Mouse (Mus musculus) intestine, postnatal 0 days (tissue): Measurements from ENCODE around the gene Ryr1. TPM values are rescaled to one million over a fixed set of nuclear protein-coding genes. Genes with fewer than 3 reads are reported as not detected.
A peak's percentile ranks its signal among the peaks of the same experiment; 100 is the strongest.

Experiments
- ATAC-seq: fragments of 200-750 bp; cut with Nextera tagmentation; 2 replicates; pipeline ENCODE4 v1.8.0; 2017; ENCODE audit warnings: mild to moderate bottlenecking, moderate TSS enrichment, moderate library complexity
- H3K27ac ChIP-seq: fragments of 300-500 bp; sonication (generic); 2 replicates; pipeline ENCODE4 v1.5.1; 2014; ENCODE audit warnings: mild to moderate bottlenecking, low read depth, low read length, moderate library complexity
- H3K27me3 ChIP-seq: fragments of 300-500 bp; sonication (generic); replicated peaks from 2 replicates; pipeline ENCODE4 v1.6.1; 2014; ENCODE audit warnings: low read length, mixed read lengths; ENCODE audit not compliant: control insufficient read depth, insufficient read depth
- H3K36me3 ChIP-seq: fragments of 300-500 bp; sonication (generic); 2 replicates; pipeline ENCODE4 v1.6.1; 2014; ENCODE audit warnings: mild to moderate bottlenecking, moderate library complexity; ENCODE audit not compliant: control insufficient read depth, insufficient read depth
- H3K4me1 ChIP-seq: fragments of 300-500 bp; sonication (generic); replicated peaks from 2 replicates; pipeline ENCODE4 v1.6.1; 2014; ENCODE audit warnings: antibody characterized with exemption, low read length, mixed read lengths; ENCODE audit not compliant: control insufficient read depth, insufficient read depth
- H3K4me2 ChIP-seq: fragments of 300-500 bp; sonication (generic); replicated peaks from 2 replicates; pipeline ENCODE4 v1.6.1; 2014; ENCODE audit warnings: low read depth, mild to moderate bottlenecking, moderate library complexity
- H3K4me3 ChIP-seq: fragments of 300-500 bp; sonication (generic); 2 replicates; pipeline ENCODE4 v1.5.1; 2014; ENCODE audit warnings: low read depth, low read length
- H3K9ac ChIP-seq: fragments of 300-500 bp; sonication (generic); 2 replicates; pipeline ENCODE4 v1.6.1; 2014; ENCODE audit warnings: mild to moderate bottlenecking, low read depth, low read length
- H3K9me3 ChIP-seq: fragments of 300-500 bp; sonication (generic); 2 replicates; pipeline ENCODE4 v1.6.1; 2016; ENCODE audit warnings: mixed run types; ENCODE audit not compliant: control insufficient read depth
- CTCF ChIP-seq: sonication (generic); IDR thresholded peaks from 2 replicates; pipeline ENCODE4 v1.5.1; 2016; ENCODE audit warnings: low read depth, mild to moderate bottlenecking, control low read depth, antibody characterized with exemption, moderate library complexity
- WGBS: fragments of 180-500 bp; shearing (Covaris S2); extraction: QIAGEN DNeasy Blood & Tissue Kit; methylation state at CpG from one replicate; pipeline ENCODE4 v1.1.7; 2014; 5-methylcytosine and 5-hydroxymethylcytosine counted together
- polyA plus RNA-seq: library from polyadenylated mRNA; unstranded; fragments of >200 nt; fragmentation: Nextera tagmentation; extraction: Ambion mirVana; gene quantifications from 2 replicates; pipeline ENCODE4 v1.2.1, GENCODE M21; 2015

Ryr1 gene
- polyA plus RNA-seq, 1 experiment from 2014 or later = 0.43 TPM

DNA sequence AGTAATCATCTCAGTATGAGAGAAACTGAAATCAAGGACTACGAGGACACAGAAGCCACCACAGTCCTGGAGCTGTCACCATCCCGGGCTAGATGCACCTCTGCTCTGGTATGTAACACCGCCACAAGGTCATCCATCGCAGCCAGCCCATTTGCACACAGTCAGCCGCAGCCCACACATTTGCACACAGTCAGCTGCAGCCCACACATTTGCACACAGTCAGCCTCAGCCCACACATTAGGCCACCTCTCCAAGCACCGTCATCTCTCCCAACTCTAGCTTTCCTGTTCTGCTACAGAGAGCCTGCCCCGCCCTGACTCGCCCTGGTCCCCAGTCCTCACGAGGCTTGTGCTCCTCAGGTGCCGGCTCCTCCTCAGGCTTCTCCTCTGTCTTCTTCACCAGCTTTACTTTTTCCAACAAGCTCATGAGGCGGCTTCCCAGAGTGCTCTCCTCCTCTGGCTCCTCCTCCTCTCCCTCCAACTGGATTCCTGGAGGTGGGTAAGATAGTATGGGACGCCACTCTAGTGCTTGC is 45.5 kb downstream of the Ryr1 start:
- H3K9me3 ChIP-seq = no peaks in the 10 kb centered on the region

DNA sequence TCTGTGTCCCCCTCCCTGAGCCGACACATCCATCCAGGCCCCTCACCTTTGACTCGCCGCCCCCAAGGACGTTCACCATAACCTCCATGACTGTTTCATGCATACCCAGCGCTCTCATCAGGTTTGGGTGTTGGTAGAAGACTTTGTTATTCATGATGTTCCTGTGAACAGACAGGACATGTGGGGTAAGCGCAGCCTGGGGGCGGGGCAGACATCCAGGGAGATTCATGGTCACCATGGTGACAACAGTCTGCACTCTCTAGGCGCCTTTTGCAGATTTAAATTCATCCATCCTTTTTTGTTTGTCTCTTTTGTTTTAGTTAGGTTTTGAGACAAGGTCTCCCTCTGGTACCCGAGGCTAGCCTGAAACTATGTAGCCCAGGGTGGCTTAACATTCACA is 48.0 kb downstream of the Ryr1 start:
- no peak overlapping the region for H3K4me2 ChIP-seq
- H3K27me3 ChIP-seq = no peaks in the 10 kb centered on the region; the same call in 1 of the 2 replicates
- no peak for TF ChIP-seq CTCF
- no peaks in the 10 kb centered on the region for H3K36me3 ChIP-seq
- H3K9me3 ChIP-seq = no peaks in the 10 kb centered on the region
- H3K4me1 ChIP-seq = no peaks in the 10 kb centered on the region
- WGBS = 81% methylated on average over 9 of the region's 9 CpGs
- no peak overlapping the region for H3K9ac ChIP-seq
- no peak overlapping the region for H3K4me3 ChIP-seq
- H3K27ac ChIP-seq = no peak overlapping the region
- ATAC-seq = no peak

More for the DNA sequence above, 45.5 kb downstream of the Ryr1 start:
- Histone ChIP-seq H3K36me3 (no peaks in the 10 kb centered on the region), H3K4me2 (no peak overlapping the region), H3K4me3 (no peak overlapping the region), H3K9ac (no peak overlapping the region), H3K27ac (no peak overlapping the region), H3K4me1 (no peaks in the 10 kb centered on the region), H3K27me3 (no peaks in the 10 kb centered on the region)
- no peak for ATAC-seq
- 60% methylated on average over 12 of the region's 12 CpGs for WGBS
- TF ChIP-seq CTCF = no peak

DNA sequence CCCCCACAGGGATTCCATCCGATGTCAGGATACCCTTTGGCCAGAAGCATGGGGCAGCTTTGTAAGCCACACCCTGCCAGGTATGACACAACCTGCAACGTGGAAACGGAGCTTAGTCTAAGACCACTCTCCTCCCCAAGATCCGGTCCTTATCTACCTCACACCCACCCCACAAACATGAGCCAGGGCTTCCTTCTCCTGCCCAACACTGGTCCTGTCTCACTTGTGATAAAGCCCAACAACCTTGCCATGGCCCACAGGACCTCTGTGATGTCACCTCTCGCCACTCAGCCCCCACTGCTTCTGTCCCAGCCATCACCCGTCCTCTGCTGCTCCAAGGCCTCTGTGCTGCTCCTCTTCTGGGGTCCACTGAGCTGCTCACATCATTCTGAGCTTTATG is 49.8 kb downstream of the Ryr1 start:
- Histone ChIP-seq H3K27me3 (peaks cover 4% of the 10 kb centered on the region), H3K27ac (no peak overlapping the region), H3K9ac (no peak overlapping the region), H3K4me1 (no peaks in the 10 kb centered on the region), H3K4me3 (no peak overlapping the region), H3K4me2 (no peak overlapping the region), H3K36me3 (no peaks in the 10 kb centered on the region), H3K9me3 (no peaks in the 10 kb centered on the region)
- TF ChIP-seq CTCF = no peak
- WGBS = 70% methylated on average over 6 of the region's 6 CpGs
- no peak for ATAC-seq

DNA sequence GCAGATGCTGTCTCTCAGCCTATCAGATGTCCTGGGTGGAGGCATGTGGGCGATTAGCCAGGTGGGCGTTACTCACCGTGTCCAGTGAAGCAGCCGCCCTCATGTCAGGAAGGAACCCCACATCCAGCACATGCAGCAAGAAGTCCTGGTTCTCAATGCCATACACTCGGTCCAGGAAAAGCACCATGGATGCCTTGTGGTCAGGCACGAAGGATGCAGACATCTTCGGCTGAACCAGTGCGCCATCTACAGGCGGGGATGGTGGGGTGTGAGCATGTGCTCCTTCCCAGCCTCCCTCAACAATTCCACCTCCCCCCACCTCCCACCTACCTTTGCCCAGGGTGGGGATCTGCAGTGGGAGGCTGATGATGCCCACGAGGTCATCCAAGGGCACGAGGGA is 52.3 kb downstream of the Ryr1 start:
- peak; percentile 74 for TF ChIP-seq CTCF
- H3K27me3 ChIP-seq = peaks cover 4% of the 10 kb centered on the region
- ATAC-seq = no peak
- H3K4me3 ChIP-seq = no peak overlapping the region
- no peak overlapping the region for H3K27ac ChIP-seq
- no peaks in the 10 kb centered on the region for H3K36me3 ChIP-seq
- 0 out of 2 replicates have a peak, but pooled peaks cover 4% of the 10 kb centered on the region for H3K4me1 ChIP-seq
- no peak overlapping the region for H3K4me2 ChIP-seq
- H3K9me3 ChIP-seq = no peaks in the 10 kb centered on the region
- no peak overlapping the region for H3K9ac ChIP-seq
- WGBS = 47% methylated on average over 11 of the region's 11 CpGs

DNA sequence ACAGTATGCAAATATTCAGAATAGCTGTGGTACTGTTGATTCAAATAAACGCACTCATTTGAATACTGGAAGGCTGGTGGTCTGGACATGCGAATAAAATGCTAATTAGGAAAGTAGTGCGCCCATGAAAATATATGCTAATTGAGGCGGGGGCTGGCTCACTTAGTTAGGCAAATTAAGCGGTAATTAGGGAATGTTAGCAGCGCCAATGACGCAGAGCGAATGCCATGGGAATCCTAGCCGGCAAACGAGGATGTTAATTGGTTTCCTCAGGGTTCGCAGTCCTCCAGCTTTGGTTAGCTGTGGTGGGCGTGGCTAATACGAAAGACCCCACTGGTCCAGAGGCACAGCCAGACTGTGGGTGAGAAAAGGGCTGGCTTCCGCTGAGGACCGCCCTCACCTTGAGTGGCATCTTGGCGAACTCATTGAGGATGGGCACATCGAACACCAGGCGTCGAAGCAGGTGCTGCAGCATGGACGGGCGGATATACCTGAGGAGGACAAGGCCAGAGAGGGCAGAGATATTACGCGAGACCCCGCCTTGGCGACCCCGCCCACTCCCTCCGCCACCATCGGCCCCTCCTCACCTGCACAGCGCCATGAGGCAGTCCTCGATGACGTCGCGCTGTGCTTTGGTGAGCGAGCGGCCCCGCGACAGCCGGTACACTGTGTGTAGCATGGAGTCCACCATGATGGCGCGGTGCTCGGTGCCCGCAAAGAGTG is 53.6 kb downstream of the Ryr1 start:
- 14% methylated on average over 42 of the region's 42 CpGs for WGBS
- TF ChIP-seq CTCF = no peak
- Histone ChIP-seq H3K9ac (no peak overlapping the region), H3K4me3 (no peak overlapping the region), H3K9me3 (no peaks in the 10 kb centered on the region), H3K4me2 (no peak overlapping the region), H3K36me3 (no peaks in the 10 kb centered on the region), H3K27ac (no peak overlapping the region), H3K4me1 (0 out of 2 replicates have a peak, but pooled peaks cover 4% of the 10 kb centered on the region), H3K27me3 (peaks cover 4% of the 10 kb centered on the region)
- ATAC-seq = no peak

DNA sequence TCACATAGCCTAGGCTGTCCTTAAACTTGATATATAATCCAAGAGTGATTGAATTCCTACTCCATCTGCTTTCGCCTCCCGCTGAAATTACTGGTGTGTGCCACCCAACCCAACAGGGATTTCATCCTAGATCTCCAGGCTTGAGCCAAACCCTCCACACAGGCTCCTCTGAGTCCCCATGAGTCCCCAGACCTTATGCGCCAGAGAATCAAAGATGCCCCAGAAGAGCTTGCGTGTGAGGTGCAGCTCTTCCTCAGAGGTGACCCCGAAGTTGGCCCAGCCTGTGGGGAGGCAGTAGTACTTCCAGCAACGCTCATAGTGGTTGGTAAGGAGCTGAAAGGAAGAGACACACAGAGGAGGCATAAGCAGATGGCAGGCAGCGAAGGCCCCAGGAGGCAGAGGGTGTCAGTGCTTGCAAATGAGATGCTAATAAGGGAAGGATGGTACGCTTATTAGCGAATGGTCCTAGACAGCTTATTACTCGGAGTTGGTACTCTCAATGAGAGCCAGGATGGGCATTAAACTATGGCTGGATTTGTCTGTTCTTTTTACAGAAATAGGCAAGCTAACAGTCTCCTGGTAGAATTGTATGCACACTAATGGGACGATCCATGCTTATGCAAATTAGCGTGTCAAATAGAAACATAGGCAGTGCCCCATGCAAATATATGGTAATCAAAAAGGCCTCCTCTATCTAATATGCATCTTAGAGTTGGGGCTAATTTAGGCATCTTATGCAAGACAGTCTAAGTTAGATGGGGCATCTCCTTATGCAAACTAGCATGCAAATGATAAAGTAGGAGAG is 54.4 kb downstream of the Ryr1 start:
- ATAC-seq = no peak
- WGBS = 84% methylated on average over 12 of the region's 12 CpGs
- no peaks in the 10 kb centered on the region for H3K9me3 ChIP-seq

More for the DNA sequence above, 54.4 kb downstream of the Ryr1 start:
- no peaks in the 10 kb centered on the region for H3K36me3 ChIP-seq
- no peak for TF ChIP-seq CTCF
- H3K9ac ChIP-seq = no peak overlapping the region
- peaks cover 4% of the 10 kb centered on the region for H3K27me3 ChIP-seq
- no peak overlapping the region for H3K27ac ChIP-seq
- H3K4me3 ChIP-seq = no peak overlapping the region
- 0 out of 2 replicates have a peak, but pooled peaks cover 4% of the 10 kb centered on the region for H3K4me1 ChIP-seq
- no peak overlapping the region for H3K4me2 ChIP-seq
